ENCODE assay signal across 8 mouse cellular contexts in genomic region chr13:95618859-95619258, GRCm38 (mm10). TPM values are rescaled to one million over a fixed set of nuclear protein-coding genes. Genes with fewer than 3 reads are reported as not detected.
DNase-seq lines count a peak whose midpoint lies in the region; ATAC-seq and TF ChIP-seq lines count a peak whose summit lies in the region.

No protein-coding gene starts in this region.

- no peak for TF ChIP-seq EP300 in heart, adult 2 months (IDR thresholded peaks at IDR 0.05; ENCODE audit: insufficient read depth, low read depth, low read length)

- no peak for TF ChIP-seq POLR2A in heart, adult 2 months (IDR thresholded peaks at IDR 0.05; ENCODE audit: insufficient read depth, low read depth, low read length)

- no peaks in the 10 kb centered on the region for H3K79me2 ChIP-seq in heart, adult 2 months (replicated peaks; ENCODE audit: control insufficient read depth, insufficient read depth, low read length)

- no peak for ATAC-seq in heart, embryonic 13.5 days (ENCODE audit: extremely low read depth, insufficient number of reproducible peaks, low FRiP score, low TSS enrichment)
- peak; percentile 8; the same call in 1 of the 2 replicates for ATAC-seq in hindbrain, embryonic 16.5 days
- ATAC-seq in midbrain, embryonic 16.5 days = peak; percentile 30; the same call in 1 of the 2 replicates

- intact Hi-C loops in heart, adult 2 months (cut with DNase I) = loop anchor here (2.0 kb wide), 2 partner anchors 16 to 48 kb away; no protein-coding TSS in a partner anchor

- peak overlapping the region; percentile 93 for H3K27ac ChIP-seq in heart, embryonic 13.5 days (replicated peaks)
- H3K27ac ChIP-seq in heart, adult 2 months = no peak overlapping the region
- H3K27ac ChIP-seq in hindbrain, embryonic 16.5 days (ENCODE audit: low read depth, low read length) = no peak overlapping the region
- H3K27ac ChIP-seq in midbrain, embryonic 16.5 days (ENCODE audit: low read length) = no peak overlapping the region

- no peaks in the 10 kb centered on the region for H3K27me3 ChIP-seq in heart, embryonic 13.5 days (replicated peaks)
- H3K27me3 ChIP-seq in heart, adult 2 months (ENCODE audit: control insufficient read depth, insufficient read depth, low read length) = no peaks in the 10 kb centered on the region
- H3K27me3 ChIP-seq in hindbrain, embryonic 16.5 days (replicated peaks; ENCODE audit: control insufficient read depth, insufficient read depth, low read length) = no peaks in the 10 kb centered on the region
- H3K27me3 ChIP-seq in midbrain, embryonic 16.5 days (ENCODE audit: control insufficient read depth, insufficient read depth, low read depth, low read length) = no peaks in the 10 kb centered on the region

- no peak for TF ChIP-seq CTCF in heart, adult 2 months (IDR thresholded peaks at IDR 0.05)

- DNase-seq in heart, adult 2 months = no peak
- DNase-seq in embryo, embryonic 11 days = peak; percentile 34
- DNase-seq in left cerebral cortex, adult 8-10 months (ENCODE audit: low spot score in 2 of 2) = no peak
- no peak for DNase-seq in testis, postnatal 10 days (ENCODE audit: low spot score)
- no peak for DNase-seq in right cerebral cortex, postnatal 4 days

- H3K4me1 ChIP-seq in heart, embryonic 13.5 days = peaks cover 52% of the 10 kb centered on the region
- peaks cover 7% of the 10 kb centered on the region for H3K4me1 ChIP-seq in heart, adult 2 months (ENCODE audit: control insufficient read depth, insufficient read depth, low read length)
- peaks cover 9% of the 10 kb centered on the region for H3K4me1 ChIP-seq in hindbrain, embryonic 16.5 days (ENCODE audit: control insufficient read depth, insufficient read depth, low read depth, low read length)
- H3K4me1 ChIP-seq in midbrain, embryonic 16.5 days (ENCODE audit: control insufficient read depth, insufficient read depth, low read length) = peaks cover 29% of the 10 kb centered on the region

- peak overlapping the region; percentile 88 for H3K4me2 ChIP-seq in heart, embryonic 13.5 days
- H3K4me2 ChIP-seq in hindbrain, embryonic 16.5 days (ENCODE audit: low read length) = peak overlapping the region; percentile 88
- H3K4me2 ChIP-seq in midbrain, embryonic 16.5 days (ENCODE audit: low read length) = peak overlapping the region; percentile 79

- peak overlapping the region; percentile 99 for H3K9ac ChIP-seq in heart, embryonic 13.5 days
- no peak overlapping the region for H3K9ac ChIP-seq in heart, adult 2 months (ENCODE audit: low read depth, low read length)
- peak overlapping the region; percentile 82; the same call in 1 of the 2 replicates for H3K9ac ChIP-seq in hindbrain, embryonic 16.5 days (ENCODE audit: low read depth, low read length)
- peak overlapping the region; percentile 92; the same call in 1 of the 2 replicates for H3K9ac ChIP-seq in midbrain, embryonic 16.5 days (ENCODE audit: low read depth, low read length)

- H3K9me3 ChIP-seq in heart, embryonic 13.5 days = no peaks in the 10 kb centered on the region
- no peaks in the 10 kb centered on the region for H3K9me3 ChIP-seq in hindbrain, embryonic 16.5 days (ENCODE audit: control insufficient read depth, low read length)
- H3K9me3 ChIP-seq in midbrain, embryonic 16.5 days (replicated peaks; ENCODE audit: control insufficient read depth, low read length, poor library complexity, severe bottlenecking) = no peaks in the 10 kb centered on the region

- WGBS in heart, embryonic 13.5 days = 8% methylated on average over 13 of the region's 13 CpGs
- 22% methylated on average over 13 of the region's 13 CpGs for WGBS in heart, adult 2 months
- 13% methylated on average over 10 of the region's 13 CpGs for WGBS in hindbrain, embryonic 16.5 days
- 5% methylated on average over 13 of the region's 13 CpGs for whole genome bisulfite sequencing in midbrain, embryonic 16.5 days

- H3K4me3 ChIP-seq in heart, embryonic 13.5 days = peak overlapping the region; percentile 87
- H3K4me3 ChIP-seq in heart, adult 2 months = no peak overlapping the region; the same call in 1 of the 2 replicates
- peak overlapping the region; percentile 90 for H3K4me3 ChIP-seq in hindbrain, embryonic 16.5 days (ENCODE audit: low read length)
- peak overlapping the region; percentile 87 for H3K4me3 ChIP-seq in midbrain, embryonic 16.5 days (ENCODE audit: low read depth, low read length)

- peaks cover 4% of the 10 kb centered on the region; the same call in 1 of the 2 replicates for H3K36me3 ChIP-seq in heart, embryonic 13.5 days
- H3K36me3 ChIP-seq in heart, adult 2 months (ENCODE audit: control insufficient read depth, insufficient read depth, low read length) = no peaks in the 10 kb centered on the region
- H3K36me3 ChIP-seq in hindbrain, embryonic 16.5 days (ENCODE audit: control insufficient read depth, insufficient read depth, low read length) = no peaks in the 10 kb centered on the region
- no peaks in the 10 kb centered on the region for H3K36me3 ChIP-seq in midbrain, embryonic 16.5 days (ENCODE audit: control insufficient read depth, insufficient read depth, low read length)

RNA-seq across cellular contexts. Expression of gene F2r, which starts 0.6 kb away (rescaled TPM):
- polyA plus RNA-seq in heart, embryonic 13.5 days (2015; fragmentation: Nextera tagmentation; extraction: Ambion mirVana) = 124 and 129 TPM in 2 replicates
- 10 to 100 TPM; 23.6 to 23.8 TPM for total RNA-seq in heart, adult 2 months (2021)
- 19.3 and 20.4 TPM in 2 replicates for polyA plus RNA-seq in heart, adult 2 months (2012; rRNA removed)
- 55.8 and 59.4 TPM in 2 replicates for polyA plus RNA-seq in hindbrain, embryonic 16.5 days (2015; fragmentation: Nextera tagmentation; extraction: Ambion mirVana)
- polyA plus RNA-seq in midbrain, embryonic 16.5 days (2015; fragmentation: Nextera tagmentation; extraction: Ambion mirVana) = 54.4 and 63.7 TPM in 2 replicates
- 1 to 10 TPM; 3.7 to 5.0 (median 4.5) TPM for total RNA-seq in left cerebral cortex, adult 8-10 months (2022)
